Mouse (Mus musculus) stomach, postnatal 0 days (tissue): ENCODE measurements at regions not wholly inside any gene's neighbourhood (a gene's known extent, or its start where the extent isn't known, plus 50 kb on each side); places are given as distances from the start of the nearest gene placed in this dataset.

Experiments used
- ATAC-seq: fragments of 200-750 bp; cut with Nextera tagmentation; 2 replicates; pipeline ENCODE4 v1.8.0; 2017; ENCODE audit not compliant: low FRiP score, low TSS enrichment
- DNase-seq: peaks from one replicate; pipeline ENCODE4 v3.0.0-alpha.2; 2016; ENCODE audit warnings: low spot score
- H3K27ac ChIP-seq: fragments of 300-500 bp; sonication (generic); replicated peaks from 2 replicates; pipeline ENCODE4 v1.5.1; 2014; ENCODE audit warnings: mild to moderate bottlenecking, control low read depth
- H3K27me3 ChIP-seq: fragments of 300-500 bp; sonication (generic); 2 replicates; pipeline ENCODE4 v1.6.1; 2014; ENCODE audit warnings: low read length; ENCODE audit not compliant: control insufficient read depth, insufficient read depth
- H3K36me3 ChIP-seq: fragments of 300-500 bp; sonication (generic); 2 replicates; pipeline ENCODE4 v1.6.1; 2014; ENCODE audit warnings: low read length, mixed read lengths; ENCODE audit not compliant: control insufficient read depth, insufficient read depth
- H3K4me1 ChIP-seq: fragments of 300-500 bp; sonication (generic); replicated peaks from 2 replicates; pipeline ENCODE4 v1.6.1; 2014; ENCODE audit warnings: antibody characterized with exemption; ENCODE audit not compliant: control insufficient read depth, insufficient read depth
- H3K4me2 ChIP-seq: fragments of 300-500 bp; sonication (generic); replicated peaks from 2 replicates; pipeline ENCODE4 v1.6.1; 2014; ENCODE audit warnings: low read depth, mild to moderate bottlenecking, control low read depth, moderate library complexity
- H3K4me3 ChIP-seq: fragments of 300-500 bp; sonication (generic); 2 replicates; pipeline ENCODE4 v1.5.1; 2014; ENCODE audit warnings: low read depth, low read length, control low read depth
- H3K9ac ChIP-seq: fragments of 300-500 bp; sonication (generic); 2 replicates; pipeline ENCODE4 v1.6.1; 2014; ENCODE audit warnings: mild to moderate bottlenecking, low read length, control low read depth, mixed read lengths
- H3K9me3 ChIP-seq: fragments of 300-500 bp; sonication (generic); 2 replicates; pipeline ENCODE4 v1.6.1; 2016; ENCODE audit warnings: low read length; ENCODE audit not compliant: control insufficient read depth
- CTCF ChIP-seq: IDR thresholded peaks from 2 replicates; pipeline ENCODE4 v1.5.1; 2016; ENCODE audit warnings: antibody characterized with exemption, low read depth, mild to moderate bottlenecking, moderate library complexity
- EP300 ChIP-seq: optimal IDR thresholded peaks from 2 replicates; pipeline ENCODE3; 2016; ENCODE audit warnings: antibody characterized with exemption
- WGBS: fragments of 180-500 bp; shearing (Covaris S2); extraction: QIAGEN DNeasy Blood & Tissue Kit; methylation state at CpG from one replicate; pipeline ENCODE4 v1.1.7; 2014; 5-methylcytosine and 5-hydroxymethylcytosine counted together

- Histone ChIP-seq H3K9me3 (no peaks in the 10 kb centered on the region), H3K27me3 (no peaks in the 10 kb centered on the region), H3K27ac (no peak overlapping the region), H3K4me2 (no peak overlapping the region), H3K36me3 (no peaks in the 10 kb centered on the region), H3K4me3 (no peak overlapping the region), H3K9ac (no peak overlapping the region), H3K4me1 (no peaks in the 10 kb centered on the region)
- no peak for TF ChIP-seq EP300
- no peak for TF ChIP-seq CTCF
- 73% methylated on average over 8 of the region's 8 CpGs for WGBS
- DNase-seq (no peak), ATAC-seq (no peak)
Observed at GRCm38 (mm10) chr3:80082780-80083519, 198.6 kb downstream of the Fam198b start.

GRCm38 (mm10) chr3:80084168-80084567 is 199.8 kb downstream of the Fam198b start:
- WGBS, result 64% methylated on average over 3 of the region's 3 CpGs
- Histone ChIP-seq H3K9ac (no peak overlapping the region), H3K27me3 (no peaks in the 10 kb centered on the region), H3K36me3 (no peaks in the 10 kb centered on the region), H3K9me3 (no peaks in the 10 kb centered on the region), H3K4me3 (no peak overlapping the region), H3K4me2 (no peak overlapping the region), H3K27ac (no peak overlapping the region), H3K4me1 (no peaks in the 10 kb centered on the region)
- TF ChIP-seq CTCF, result no peak
- TF ChIP-seq EP300, result no peak
- ATAC-seq, result no peak
- no peak for DNase-seq

GRCm38 (mm10) chr3:80099625-80100024 is 215.3 kb downstream of the Fam198b start:
- TF ChIP-seq CTCF (no peak), EP300 (no peak)
- no peak overlapping the region for H3K27ac ChIP-seq
- DNase-seq (peak; percentile 23), ATAC-seq (no peak)
- no peaks in the 10 kb centered on the region for H3K36me3 ChIP-seq
- no peak overlapping the region for H3K4me3 ChIP-seq
- no peaks in the 10 kb centered on the region for H3K27me3 ChIP-seq
- H3K9me3 ChIP-seq, result no peaks in the 10 kb centered on the region
- H3K4me2 ChIP-seq, result no peak overlapping the region
- no peak overlapping the region for H3K9ac ChIP-seq
- WGBS, result 70% methylated on average over 3 of the region's 3 CpGs
- H3K4me1 ChIP-seq, result no peaks in the 10 kb centered on the region

- H3K4me1 ChIP-seq, result no peaks in the 10 kb centered on the region
- no peaks in the 10 kb centered on the region for H3K27me3 ChIP-seq
- no peak overlapping the region for H3K27ac ChIP-seq
- no peaks in the 10 kb centered on the region for H3K9me3 ChIP-seq
- no peak for ATAC-seq
- TF ChIP-seq CTCF, result no peak
- TF ChIP-seq EP300, result no peak
- no peak overlapping the region for H3K4me3 ChIP-seq
- no peak overlapping the region for H3K9ac ChIP-seq
- 41% methylated on average over 1 of the region's 1 CpGs for WGBS
- H3K4me2 ChIP-seq, result no peak overlapping the region
- no peak for DNase-seq
- H3K36me3 ChIP-seq, result no peaks in the 10 kb centered on the region
Observed at GRCm38 (mm10) chr3:80120177-80120736, 235.9 kb downstream of the Fam198b start.

- DNase-seq (no peak), ATAC-seq (no peak)
- Histone ChIP-seq H3K27me3 (no peaks in the 10 kb centered on the region), H3K4me2 (no peak overlapping the region), H3K36me3 (no peaks in the 10 kb centered on the region), H3K27ac (no peak overlapping the region), H3K4me3 (no peak overlapping the region), H3K9me3 (no peaks in the 10 kb centered on the region), H3K4me1 (no peaks in the 10 kb centered on the region), H3K9ac (no peak overlapping the region)
- TF ChIP-seq CTCF (no peak), EP300 (no peak)
- 52% methylated on average over 6 of the region's 6 CpGs for WGBS
Observed at GRCm38 (mm10) chr3:80123666-80124065, 239.3 kb downstream of the Fam198b start.

- WGBS, result 78% methylated on average over 8 of the region's 8 CpGs
Observed at GRCm38 (mm10) chr3:80124621-80125020, 240.3 kb downstream of the Fam198b start.

More at GRCm38 (mm10) chr3:80124621-80125020, 240.3 kb downstream of the Fam198b start:
- Histone ChIP-seq H3K9ac (no peak overlapping the region), H3K4me2 (no peak overlapping the region), H3K4me1 (no peaks in the 10 kb centered on the region), H3K27me3 (no peaks in the 10 kb centered on the region), H3K27ac (no peak overlapping the region), H3K9me3 (no peaks in the 10 kb centered on the region), H3K4me3 (no peak overlapping the region), H3K36me3 (no peaks in the 10 kb centered on the region)
- ATAC-seq, result no peak
- TF ChIP-seq EP300 (no peak), CTCF (no peak)
- DNase-seq, result no peak
